Mouse (Mus musculus): ENCODE data around the gene Mettl18.

DNA sequence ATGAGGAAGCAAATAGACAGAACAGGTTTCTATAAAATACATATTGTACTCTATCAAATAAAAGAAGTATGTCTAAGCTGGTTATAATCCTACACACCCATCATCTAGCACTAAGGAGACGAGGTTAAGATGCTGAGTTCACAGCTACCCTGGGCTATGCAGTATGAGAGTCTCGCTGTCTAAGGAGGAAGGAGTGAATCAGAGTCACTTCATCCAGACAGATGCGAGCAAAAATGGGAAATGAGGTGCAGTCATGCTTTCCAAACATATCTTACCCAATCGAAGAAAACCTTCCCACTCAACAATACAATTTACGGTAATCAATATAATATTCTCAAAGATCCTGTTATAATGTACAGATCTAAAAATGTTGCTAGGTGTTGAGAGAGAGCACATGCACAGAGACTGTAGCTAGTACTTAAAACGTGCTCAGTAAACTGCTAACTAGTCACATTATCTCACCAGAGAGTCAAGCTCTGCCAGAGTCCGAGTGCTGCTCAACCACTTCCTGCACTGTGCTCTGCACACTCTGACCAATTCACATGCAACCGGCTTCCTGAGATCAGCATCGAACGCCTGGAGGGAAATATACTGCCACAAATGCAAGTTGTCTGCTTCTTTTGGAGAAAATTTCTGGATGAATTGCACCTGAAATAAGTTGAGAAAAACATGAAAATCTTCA lies 30.5 kb upstream of the Mettl18 start:
- TF ChIP-seq CTCF (IDR thresholded peaks at IDR 0.05; ENCODE audit: borderline replicate concordance, insufficient read depth, low read depth, low read length): no peak
- no peak for TF ChIP-seq POLR2A (IDR thresholded peaks at IDR 0.05; ENCODE audit: borderline replicate concordance, insufficient read depth, low read length)
